Mouse (Mus musculus) kidney, postnatal 0 days (tissue): Measurements from ENCODE around the gene Zc3hav1. TPM values are rescaled to one million over a fixed set of nuclear protein-coding genes. Genes with fewer than 3 reads are reported as not detected.
A peak's percentile ranks its signal among the peaks of the same experiment; 100 is the strongest.

Source experiments
- ATAC-seq: fragments of 200-750 bp; cut with Nextera tagmentation; replicated peaks from 2 replicates; pipeline ENCODE4 v1.8.0; 2017; ENCODE audit warnings: low read depth, moderate number of reproducible peaks, moderate TSS enrichment, moderate library complexity; ENCODE audit not compliant: low FRiP score
- DNase-seq: peaks from one replicate; pipeline ENCODE4 v3.0.0-alpha.2; 2016; ENCODE audit warnings: low spot score
- H3K27ac ChIP-seq: fragments of 300-500 bp; sonication (generic); 2 replicates; pipeline ENCODE4 v1.5.1; 2014; ENCODE audit warnings: mild to moderate bottlenecking
- H3K27me3 ChIP-seq: fragments of 300-500 bp; sonication (generic); 2 replicates; pipeline ENCODE4 v1.6.1; 2014; ENCODE audit warnings: low read length, mixed read lengths; ENCODE audit not compliant: insufficient read depth
- H3K36me3 ChIP-seq: fragments of 300-500 bp; sonication (generic); 2 replicates; pipeline ENCODE4 v1.6.1; 2014; ENCODE audit warnings: low read length, mixed read lengths; ENCODE audit not compliant: insufficient read depth
- H3K4me1 ChIP-seq: fragments of 300-500 bp; sonication (generic); replicated peaks from 2 replicates; pipeline ENCODE4 v1.6.1; 2014; ENCODE audit warnings: antibody characterized with exemption, low read length, mixed read lengths; ENCODE audit not compliant: insufficient read depth
- H3K4me2 ChIP-seq: fragments of 300-500 bp; sonication (generic); 2 replicates; pipeline ENCODE4 v1.6.1; 2014; ENCODE audit warnings: mild to moderate bottlenecking, low read length, moderate library complexity, mixed read lengths
- H3K4me3 ChIP-seq: fragments of 300-500 bp; sonication (generic); replicated peaks from 2 replicates; pipeline ENCODE4 v1.5.1; 2014; ENCODE audit warnings: low read depth, low read length
- H3K9ac ChIP-seq: fragments of 300-500 bp; sonication (generic); 2 replicates; pipeline ENCODE4 v1.6.1; 2014; ENCODE audit warnings: low read depth, low read length
- H3K9me3 ChIP-seq: fragments of 300-500 bp; sonication (generic); replicated peaks from 2 replicates; pipeline ENCODE4 v1.6.1; 2016; ENCODE audit warnings: low read length, inconsistent platforms, mixed read lengths
- CTCF ChIP-seq: IDR thresholded peaks from 2 replicates; pipeline ENCODE4 v1.5.1; 2016; ENCODE audit warnings: antibody characterized with exemption, low read depth, mild to moderate bottlenecking, moderate library complexity
- WGBS: fragments of 180-500 bp; shearing (Covaris S2); extraction: QIAGEN DNeasy Blood & Tissue Kit; methylation state at CpG from one replicate; pipeline ENCODE4 v1.1.7; 2014; 5-methylcytosine and 5-hydroxymethylcytosine counted together
- polyA plus RNA-seq: library from polyadenylated mRNA; unstranded; fragments of >200 nt; fragmentation: Nextera tagmentation; extraction: Ambion mirVana; gene quantifications from 2 replicates; pipeline ENCODE4 v1.2.1, GENCODE M21; 2015

The Zc3hav1 gene
- polyA plus RNA-seq, 1 experiment from 2014 or later = 5.6 TPM

- DNase-seq (no peak), ATAC-seq (no peak)
- H3K9ac ChIP-seq = no peak overlapping the region
- no peak overlapping the region for H3K27ac ChIP-seq
- H3K9me3 ChIP-seq = no peaks in the 10 kb centered on the region
- TF ChIP-seq CTCF = no peak
- no peak overlapping the region for H3K4me2 ChIP-seq
- 64% methylated on average over 7 of the region's 7 CpGs for WGBS
- no peaks in the 10 kb centered on the region for H3K4me1 ChIP-seq
- no peak overlapping the region for H3K4me3 ChIP-seq
- H3K36me3 ChIP-seq = no peaks in the 10 kb centered on the region
- no peaks in the 10 kb centered on the region for H3K27me3 ChIP-seq
Observed at GRCm38 (mm10) chr6:38264466-38264865, 89.9 kb downstream of the Zc3hav1 start.

GRCm38 (mm10) chr6:38263393-38264159, 90.8 kb downstream of the Zc3hav1 start:
- DNase-seq = no peak
- ATAC-seq = no peak
- no peak overlapping the region for H3K27ac ChIP-seq

GRCm38 (mm10) chr6:38261877-38262276, 92.5 kb downstream of the Zc3hav1 start:
- Histone ChIP-seq H3K4me1 (no peaks in the 10 kb centered on the region), H3K27ac (no peak overlapping the region), H3K9me3 (no peaks in the 10 kb centered on the region), H3K4me3 (no peak overlapping the region), H3K27me3 (no peaks in the 10 kb centered on the region), H3K36me3 (no peaks in the 10 kb centered on the region), H3K4me2 (no peak overlapping the region), H3K9ac (no peak overlapping the region)
- ATAC-seq (no peak), DNase-seq (no peak)
- TF ChIP-seq CTCF = peak; percentile 38; the same call in 1 of the 2 replicates
- 74% methylated on average over 4 of the region's 4 CpGs for WGBS

More at GRCm38 (mm10) chr6:38263393-38264159, 90.8 kb downstream of the Zc3hav1 start:
- Histone ChIP-seq H3K27me3 (no peaks in the 10 kb centered on the region), H3K9me3 (no peaks in the 10 kb centered on the region), H3K4me2 (no peak overlapping the region), H3K9ac (no peak overlapping the region), H3K4me1 (no peaks in the 10 kb centered on the region), H3K36me3 (no peaks in the 10 kb centered on the region), H3K4me3 (no peak overlapping the region)
- 59% methylated on average over 5 of the region's 5 CpGs for WGBS
- no peak for TF ChIP-seq CTCF

- Histone ChIP-seq H3K36me3 (no peaks in the 10 kb centered on the region), H3K4me3 (no peak overlapping the region), H3K27me3 (no peaks in the 10 kb centered on the region), H3K27ac (no peak overlapping the region), H3K9me3 (no peaks in the 10 kb centered on the region), H3K9ac (no peak overlapping the region), H3K4me1 (0 out of 2 replicates have a peak, but pooled peaks cover 4% of the 10 kb centered on the region), H3K4me2 (no peak overlapping the region)
- no peak for TF ChIP-seq CTCF
- 93% methylated on average over 8 of the region's 8 CpGs for WGBS
- DNase-seq (no peak), ATAC-seq (peak; percentile 64)
Observed at GRCm38 (mm10) chr6:38257506-38257905, 96.9 kb downstream of the Zc3hav1 start.

GRCm38 (mm10) chr6:38256793-38257192, 97.6 kb downstream of the Zc3hav1 start:
- DNase-seq (no peak), ATAC-seq (no peak)
- H3K36me3 ChIP-seq = no peaks in the 10 kb centered on the region
- no peak overlapping the region for H3K4me2 ChIP-seq
- no peak overlapping the region for H3K27ac ChIP-seq
- 85% methylated on average over 4 of the region's 4 CpGs for WGBS
- no peaks in the 10 kb centered on the region for H3K27me3 ChIP-seq
- H3K9ac ChIP-seq = no peak overlapping the region
- TF ChIP-seq CTCF = no peak
- H3K4me3 ChIP-seq = no peak overlapping the region
- no peaks in the 10 kb centered on the region for H3K9me3 ChIP-seq
- H3K4me1 ChIP-seq = peaks cover 9% of the 10 kb centered on the region; the same call in 1 of the 2 replicates

- H3K27me3 ChIP-seq = no peaks in the 10 kb centered on the region
- TF ChIP-seq CTCF = no peak
Observed at GRCm38 (mm10) chr6:38255794-38256193, 98.6 kb downstream of the Zc3hav1 start.

More at GRCm38 (mm10) chr6:38255794-38256193, 98.6 kb downstream of the Zc3hav1 start:
- DNase-seq (no peak), ATAC-seq (no peak)
- Histone ChIP-seq H3K36me3 (no peaks in the 10 kb centered on the region), H3K27ac (no peak overlapping the region), H3K4me3 (no peak overlapping the region), H3K4me1 (peaks cover 15% of the 10 kb centered on the region; the same call in 1 of the 2 replicates), H3K9ac (no peak overlapping the region), H3K4me2 (no peak overlapping the region), H3K9me3 (no peaks in the 10 kb centered on the region)
- 83% methylated on average over 2 of the region's 2 CpGs for WGBS

Other genes starting within 250 kb of the Zc3hav1 start
- gene Tmem213, start 245.3 kb downstream of the Zc3hav1 start, polyA plus RNA-seq = 198 and 199 TPM in 2 replicates
- gene Atp6v0a4, start 230.0 kb downstream of the Zc3hav1 start, polyA plus RNA-seq = 37.9 and 45.2 TPM in 2 replicates
- 3.4 and 3.5 TPM in 2 replicates for gene D630045J12Rik, start 100.6 kb downstream of the Zc3hav1 start, polyA plus RNA-seq
- 4.9 and 5.3 TPM in 2 replicates for gene Zc3hav1l, start 55.3 kb downstream of the Zc3hav1 start, polyA plus RNA-seq
- gene Ttc26, start 26.9 kb upstream of the Zc3hav1 start, polyA plus RNA-seq = 4.3 and 5.1 TPM in 2 replicates
- 8.1 and 8.3 TPM in 2 replicates for gene Ubn2, start 79.3 kb upstream of the Zc3hav1 start, polyA plus RNA-seq
- 260 and 288 TPM in 2 replicates for gene Fmc1, start 178.9 kb upstream of the Zc3hav1 start, polyA plus RNA-seq
- 29.9 and 33.4 TPM in 2 replicates for gene Luc7l2, start 196.7 kb upstream of the Zc3hav1 start, polyA plus RNA-seq